12 mouse cellular contexts compared by ENCODE assay signal in the genomic region with DNA sequence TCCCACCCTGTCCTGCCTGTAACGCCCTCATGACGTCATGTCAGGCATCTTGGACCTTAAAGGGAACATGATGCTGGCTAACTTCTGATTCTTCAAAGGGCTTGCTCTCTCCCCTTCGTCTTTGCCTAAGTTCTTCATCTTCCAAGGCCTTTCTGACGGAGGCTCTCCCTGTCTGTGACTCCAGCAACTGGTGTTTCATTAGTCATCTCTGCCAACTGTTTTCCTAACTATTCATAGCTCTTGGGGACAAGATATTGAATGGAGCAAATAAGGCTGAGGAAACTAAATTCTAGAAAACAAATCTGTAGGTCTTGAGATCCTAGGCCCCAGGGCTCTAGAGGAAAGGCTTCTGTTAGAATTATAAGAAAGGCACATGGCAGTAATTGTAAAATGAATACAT. TPM values are rescaled to one million over a fixed set of nuclear protein-coding genes. Genes with fewer than 3 reads are reported as not detected.
"Had no signal": no experiment of that assay in that cellular context is flagged by ENCODE, and none has a peak within 500 bp of the region (broad histone marks: within the 10 kb centered on the region; RNA-seq: fewer than 3 reads in every experiment).

No protein-coding gene starts in this region.

- H3K27me3 ChIP-seq: neural tube, embryonic 13.5 days; neural tube, embryonic 15.5 days; stomach, embryonic 15.5 days had no signal

- H3K4me3 ChIP-seq: neural tube, embryonic 13.5 days; neural tube, embryonic 15.5 days; stomach, embryonic 15.5 days had no signal

- H3K4me2 ChIP-seq: neural tube, embryonic 13.5 days; neural tube, embryonic 15.5 days; stomach, embryonic 15.5 days had no signal

- H3K4me1 ChIP-seq: stomach, embryonic 15.5 days had no signal

- H3K36me3 ChIP-seq: neural tube, embryonic 13.5 days; neural tube, embryonic 15.5 days; stomach, embryonic 15.5 days had no signal

- DNase-seq: retina, postnatal 1 day; right cerebral cortex, adult 18-20 months; right cerebral cortex, postnatal 4 days had no signal

- H3K27ac ChIP-seq: neural tube, embryonic 13.5 days; neural tube, embryonic 15.5 days; stomach, embryonic 15.5 days; stomach, postnatal 0 days had no signal

RNA-seq across cellular contexts. Expression of a gene that starts 18.0 kb away (rescaled TPM):
- total RNA-seq: neutrophil, adult 5-6 weeks had no signal
- polyA plus RNA-seq: small intestine, adult 2 months; spleen, adult 2 months; stomach, embryonic 14.5 days; stomach, embryonic 16.5 days; stomach, postnatal 0 days had no signal
